Mouse (Mus musculus) spleen, adult 2 months (tissue): ENCODE measurements at regions not wholly inside any gene's neighbourhood (a gene's known extent, or its start where the extent isn't known, plus 50 kb on each side); places are given as distances from the start of the nearest gene placed in this dataset.

Experiments used
- DNase-seq, 2 experiments: peaks; one replicate each; pipeline versions ENCODE4 v3.0.0 to v3.0.0-alpha.2; 2012 to 2021; ENCODE audit warnings: low spot score in 2 of 2, low read depth in 1 of 2
- H3K27ac ChIP-seq: fragments of 200-500 bp; 2 replicates; pipeline ENCODE4 v1.5.1; 2012; ENCODE audit warnings: low read length, inconsistent platforms; ENCODE audit not compliant: insufficient read depth
- H3K27me3 ChIP-seq: fragments of 200-500 bp; 2 replicates; pipeline ENCODE4 v1.6.1; 2012; ENCODE audit warnings: mild to moderate bottlenecking, moderate library complexity, low read length, inconsistent platforms; ENCODE audit not compliant: control insufficient read depth, insufficient read depth
- H3K36me3 ChIP-seq: fragments of 200-500 bp; 2 replicates; pipeline ENCODE4 v1.6.1; 2012; ENCODE audit warnings: mild to moderate bottlenecking, low read length, inconsistent platforms; ENCODE audit not compliant: control insufficient read depth, insufficient read depth
- H3K4me1 ChIP-seq: fragments of 200-500 bp; 2 replicates; pipeline ENCODE4 v1.6.1; 2011; ENCODE audit warnings: inconsistent platforms; ENCODE audit not compliant: control insufficient read depth, insufficient read depth, insufficient read length
- H3K4me3 ChIP-seq: fragments of 200-500 bp; 2 replicates; pipeline ENCODE4 v1.5.1; 2011; ENCODE audit warnings: mild to moderate bottlenecking, inconsistent platforms; ENCODE audit not compliant: insufficient read depth, insufficient read length; ENCODE audit errors: extremely low read depth
- CTCF ChIP-seq: fragments of 200-500 bp; IDR thresholded peaks from 2 replicates; pipeline ENCODE4 v1.5.1; 2011; ENCODE audit warnings: mild to moderate bottlenecking, inconsistent platforms; ENCODE audit not compliant: insufficient read depth, insufficient read length, insufficient replicate concordance; ENCODE audit errors: extremely low read depth
- POLR2A ChIP-seq: fragments of 200-500 bp; IDR thresholded peaks from 2 replicates; pipeline ENCODE4 v1.6.1; 2011; ENCODE audit warnings: low read depth, low read length, inconsistent platforms
- WGBS: fragments of 180-500 bp; shearing (Covaris S2); methylation state at CpG from one replicate; pipeline ENCODE4 v1.1.7; 2018; 5-methylcytosine and 5-hydroxymethylcytosine counted together

GRCm38 (mm10) chr3:149449376-149449775 lies 459.0 kb upstream of the Adgrl2 start:
- no peak for DNase-seq
- Histone ChIP-seq H3K4me1 (no peaks in the 10 kb centered on the region), H3K36me3 (no peaks in the 10 kb centered on the region), H3K4me3 (no peak overlapping the region), H3K27ac (no peak overlapping the region), H3K27me3 (no peaks in the 10 kb centered on the region)
- 91% methylated on average over 3 of the region's 3 CpGs for WGBS
- TF ChIP-seq POLR2A (no peak), CTCF (no peak)

- WGBS = 82% methylated on average over 6 of the region's 6 CpGs
- DNase-seq = no peak
- Histone ChIP-seq H3K36me3 (no peaks in the 10 kb centered on the region), H3K27me3 (no peaks in the 10 kb centered on the region), H3K4me1 (no peaks in the 10 kb centered on the region), H3K4me3 (no peak overlapping the region), H3K27ac (no peak overlapping the region)
- TF ChIP-seq POLR2A = no peak
- TF ChIP-seq CTCF = no peak
Observed at GRCm38 (mm10) chr3:149445991-149446564, 455.7 kb upstream of the Adgrl2 start.

GRCm38 (mm10) chr3:149444854-149445577 lies 454.7 kb upstream of the Adgrl2 start:
- Histone ChIP-seq H3K36me3 (no peaks in the 10 kb centered on the region), H3K27me3 (no peaks in the 10 kb centered on the region), H3K27ac (no peak overlapping the region), H3K4me1 (no peaks in the 10 kb centered on the region), H3K4me3 (no peak overlapping the region)
- WGBS = 30% methylated on average over 15 of the region's 15 CpGs
- no peak for DNase-seq
- no peak for TF ChIP-seq POLR2A
- peak; percentile 42; the same call in 1 of the 2 replicates for TF ChIP-seq CTCF

- no peak for DNase-seq
- Histone ChIP-seq H3K4me3 (no peak overlapping the region), H3K36me3 (no peaks in the 10 kb centered on the region), H3K27me3 (no peaks in the 10 kb centered on the region), H3K4me1 (no peaks in the 10 kb centered on the region), H3K27ac (no peak overlapping the region)
- no peak for TF ChIP-seq CTCF
- TF ChIP-seq POLR2A = no peak
- 82% methylated on average over 8 of the region's 8 CpGs for WGBS
Observed at GRCm38 (mm10) chr3:149444377-149444776, 454.0 kb upstream of the Adgrl2 start.

GRCm38 (mm10) chr3:149441227-149441626 lies 450.9 kb upstream of the Adgrl2 start:
- TF ChIP-seq POLR2A = no peak
- no peak for TF ChIP-seq CTCF
- Histone ChIP-seq H3K4me1 (peaks cover 3% of the 10 kb centered on the region), H3K27ac (no peak overlapping the region), H3K27me3 (no peaks in the 10 kb centered on the region), H3K4me3 (no peak overlapping the region), H3K36me3 (no peaks in the 10 kb centered on the region)
- DNase-seq = no peak

GRCm38 (mm10) chr3:149437763-149438162 lies 447.4 kb upstream of the Adgrl2 start:
- H3K36me3 ChIP-seq = no peaks in the 10 kb centered on the region
- no peak overlapping the region for H3K4me3 ChIP-seq
- 85% methylated on average over 8 of the region's 8 CpGs for WGBS
- TF ChIP-seq CTCF (no peak), POLR2A (no peak)
- no peak for DNase-seq
- H3K27me3 ChIP-seq = no peaks in the 10 kb centered on the region
- peaks cover 3% of the 10 kb centered on the region for H3K4me1 ChIP-seq
- H3K27ac ChIP-seq = no peak overlapping the region

GRCm38 (mm10) chr3:149436944-149437343 lies 446.6 kb upstream of the Adgrl2 start:
- Histone ChIP-seq H3K27me3 (no peaks in the 10 kb centered on the region), H3K36me3 (no peaks in the 10 kb centered on the region), H3K4me1 (peaks cover 3% of the 10 kb centered on the region), H3K4me3 (no peak overlapping the region), H3K27ac (no peak overlapping the region)
- DNase-seq = no peak
- TF ChIP-seq CTCF (no peak), POLR2A (no peak)
- 81% methylated on average over 6 of the region's 6 CpGs for WGBS
